Mouse (Mus musculus) adrenal gland, adult 8-10 months (tissue): Measurements from ENCODE around the gene Metap2. TPM values are rescaled to one million over a fixed set of nuclear protein-coding genes. Genes with fewer than 3 reads are reported as not detected.
"Not testable (repeated sequence)": the region's sequence is repeated elsewhere in the genome, so short reads cannot be mapped to it uniquely, and the experiment has no call there.

Experiments
- DNase-seq: peaks from one replicate; pipeline ENCODE4 v3.0.0; 2022
- total RNA-seq, 4 experiments: library from RNA; stranded (reverse); gene quantifications; 2 replicates each; pipeline ENCODE4 v1.2.4; 2022

Gene Metap2
- total RNA-seq, 4 experiments from 2014 or later = 159 to 224 (median 194) TPM

DNA sequence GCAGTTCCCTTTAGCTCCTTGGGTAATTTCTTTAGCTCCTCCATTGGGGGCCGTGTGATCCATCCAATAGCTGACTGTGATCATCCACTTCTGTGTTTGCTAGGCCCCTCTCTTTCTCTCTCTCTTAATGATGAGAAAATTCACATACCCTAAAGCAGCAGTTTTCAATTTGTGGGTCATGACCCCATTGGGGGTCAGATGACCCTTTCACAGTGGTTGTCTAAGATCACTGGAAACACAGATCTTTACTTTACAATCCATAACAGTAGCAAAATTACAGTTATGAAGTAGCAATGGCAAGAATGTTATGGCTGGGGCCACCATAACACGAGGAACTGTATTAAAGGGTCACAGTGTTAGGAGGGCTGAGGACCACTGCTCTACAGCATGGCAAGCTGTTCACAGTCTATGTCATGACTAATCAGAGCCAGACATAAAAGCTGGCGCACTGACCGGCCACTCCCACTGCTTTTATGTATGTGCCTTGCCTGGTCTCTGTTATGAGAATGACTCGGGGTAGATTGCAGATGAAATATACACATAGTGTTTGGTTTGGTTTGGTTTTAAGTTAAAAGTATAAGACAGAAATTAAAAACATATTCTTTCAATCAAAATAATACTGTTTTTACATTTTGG is 13.0 kb upstream of the Metap2 start:
- no peak for DNase-seq

DNA sequence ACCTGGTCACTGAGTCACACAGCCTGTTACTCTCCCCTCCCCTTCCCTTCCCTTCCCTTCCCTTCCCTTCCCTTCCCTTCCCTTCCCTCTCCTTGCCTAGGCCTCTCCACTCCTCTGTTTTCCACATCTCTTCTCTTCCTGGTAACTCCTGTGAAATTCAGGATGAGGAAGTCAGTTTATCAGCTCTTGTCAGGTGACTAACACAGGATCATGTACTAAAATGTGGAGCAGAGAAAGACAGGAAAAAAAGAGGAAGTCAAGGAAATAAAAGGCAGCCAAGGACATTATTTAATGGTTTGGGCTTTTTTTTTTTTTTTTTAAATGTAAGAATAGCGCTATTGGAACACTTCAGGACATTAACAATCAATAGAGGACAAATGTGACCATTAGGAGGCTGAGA is 12.1 kb upstream of the Metap2 start:
- no peak for DNase-seq

DNA sequence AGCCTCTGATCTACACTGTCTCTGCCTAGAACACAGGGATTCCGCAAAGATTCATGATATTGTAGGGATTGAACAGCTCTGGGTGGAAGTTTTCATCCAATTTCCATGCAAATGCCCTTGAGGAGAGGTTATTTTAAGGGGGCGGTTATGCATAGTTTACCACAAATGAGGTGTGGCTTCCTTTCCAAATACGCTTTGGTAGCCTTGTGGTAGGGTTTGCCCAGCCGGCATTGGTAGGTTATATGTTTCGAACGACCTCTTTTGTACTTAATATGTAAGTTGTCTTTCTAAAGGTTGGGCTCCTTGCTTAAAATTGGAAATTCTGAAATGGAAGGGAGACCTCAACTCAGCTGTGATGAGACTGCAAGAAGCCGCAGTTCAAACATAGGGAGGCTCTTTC is 11.6 kb upstream of the Metap2 start:
- DNase-seq = no peak

DNA sequence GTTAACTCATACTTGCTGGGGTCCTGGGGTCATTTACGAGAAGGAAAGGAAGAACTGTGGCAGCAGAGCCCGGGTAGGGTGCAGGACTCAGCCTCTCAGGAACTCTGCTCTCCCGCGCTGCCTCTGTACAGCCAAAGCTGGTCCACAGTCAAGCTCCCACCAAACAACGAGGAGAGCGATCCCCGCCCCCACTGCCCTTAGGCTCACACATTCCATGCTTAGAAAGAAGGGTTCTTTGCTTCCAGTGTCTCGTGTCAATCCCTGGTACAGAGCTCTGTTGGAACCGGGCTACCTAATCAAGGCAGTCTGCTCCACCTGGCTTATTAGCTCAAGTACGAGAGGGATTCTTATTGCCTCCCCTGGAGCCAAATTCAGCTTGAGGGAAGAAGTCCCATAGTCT is 10.5 kb upstream of the Metap2 start:
- no peak for DNase-seq

DNA sequence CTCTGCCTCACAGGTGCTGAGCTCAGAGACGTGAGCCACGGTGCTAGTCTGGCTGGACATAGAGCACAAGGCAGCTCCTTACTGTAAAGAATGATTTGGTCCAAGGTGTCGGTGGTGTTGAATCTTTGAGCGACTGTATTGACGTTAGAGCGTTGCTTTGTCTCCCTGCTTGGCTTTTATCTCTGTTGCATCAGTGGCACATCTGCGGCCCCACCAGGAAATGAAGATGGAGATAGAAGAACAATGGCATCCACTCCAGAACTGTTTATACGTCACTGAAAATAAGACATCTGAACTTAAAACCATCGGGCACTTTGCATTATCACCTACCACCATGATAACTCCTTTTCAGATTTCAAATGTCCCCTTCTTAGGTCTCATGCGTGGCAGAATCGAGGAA is 3.0 kb upstream of the Metap2 start:
- no peak for DNase-seq

DNA sequence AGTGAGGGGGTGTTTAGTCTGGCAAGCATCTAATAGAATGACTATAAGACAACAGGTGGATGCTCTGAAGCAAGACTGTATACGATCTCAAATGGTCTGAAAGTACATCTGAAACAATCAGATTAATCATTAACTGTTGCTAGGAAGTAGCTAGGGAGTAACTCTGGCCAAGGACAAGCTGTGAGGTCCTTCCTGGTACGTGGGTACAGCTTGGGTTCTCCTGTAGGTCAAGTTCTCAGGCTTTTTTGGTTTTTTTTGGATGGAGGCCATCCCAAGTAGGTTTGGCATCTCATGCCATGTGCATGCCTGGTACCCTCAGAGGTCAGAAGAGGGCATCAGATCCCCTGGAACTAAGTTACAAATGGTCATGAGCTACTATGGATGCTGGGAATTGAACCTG is 2.4 kb upstream of the Metap2 start:
- no peak for DNase-seq

DNA sequence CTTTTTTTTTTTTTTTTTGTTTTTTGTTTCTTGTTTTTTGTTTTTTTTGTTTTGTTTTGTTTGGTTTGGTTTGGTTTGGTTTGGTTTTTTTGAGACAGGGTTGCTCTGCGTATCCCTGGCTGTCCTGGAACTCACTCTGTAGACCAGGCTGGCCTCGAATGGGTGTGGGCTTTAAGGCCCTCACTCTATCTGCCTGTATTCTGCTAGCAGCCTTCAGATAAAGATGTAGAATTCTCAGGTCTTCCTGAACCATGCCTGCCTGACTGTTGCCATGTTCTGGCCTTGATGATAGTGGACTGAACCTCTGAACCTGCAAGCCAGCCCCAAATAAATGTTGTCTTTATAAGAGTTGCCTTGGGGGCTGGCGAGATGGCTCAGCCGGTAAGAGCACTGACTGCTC is 4.3 kb downstream of the Metap2 start:
- DNase-seq = no peak

DNA sequence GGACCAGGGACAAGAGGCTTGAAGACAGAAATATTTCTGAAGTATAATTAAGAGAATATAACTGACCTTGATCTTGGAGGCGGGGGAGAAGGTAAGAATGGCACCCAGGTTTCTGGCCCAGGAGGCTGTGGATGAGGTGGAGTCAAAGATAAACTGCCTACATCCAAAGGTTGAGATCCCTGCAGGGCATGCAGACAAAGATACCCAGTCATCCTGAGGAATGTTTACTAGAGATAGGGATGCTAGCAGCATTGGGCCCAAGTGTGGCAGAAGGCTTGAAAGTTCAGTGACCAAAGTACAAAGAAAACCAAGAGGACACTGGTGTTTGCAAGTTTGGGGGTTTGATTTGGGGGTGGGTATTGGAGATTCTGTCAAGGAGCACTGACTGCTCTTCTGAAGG is 5.9 kb downstream of the Metap2 start:
- DNase-seq = no peak

DNA sequence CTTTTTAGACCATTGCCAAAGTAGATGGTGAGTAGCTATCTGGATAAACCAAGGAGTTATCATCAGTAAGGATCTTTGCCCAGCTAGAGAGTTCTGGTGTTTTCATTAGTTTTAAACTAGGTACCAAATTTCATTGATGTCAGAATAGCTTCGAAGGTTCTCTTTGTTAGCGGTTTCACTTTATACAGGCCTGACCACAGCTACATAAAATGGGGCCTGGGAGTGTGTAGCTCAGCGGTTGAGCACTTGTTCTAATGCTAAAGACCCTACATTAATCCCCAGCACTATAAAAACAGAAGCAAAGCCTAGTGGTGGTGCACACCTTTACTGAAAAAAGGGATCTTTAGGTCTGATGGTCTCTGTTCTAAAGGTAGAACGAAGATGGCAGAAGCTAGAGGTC is 6.3 kb downstream of the Metap2 start:
- DNase-seq = no peak

DNA sequence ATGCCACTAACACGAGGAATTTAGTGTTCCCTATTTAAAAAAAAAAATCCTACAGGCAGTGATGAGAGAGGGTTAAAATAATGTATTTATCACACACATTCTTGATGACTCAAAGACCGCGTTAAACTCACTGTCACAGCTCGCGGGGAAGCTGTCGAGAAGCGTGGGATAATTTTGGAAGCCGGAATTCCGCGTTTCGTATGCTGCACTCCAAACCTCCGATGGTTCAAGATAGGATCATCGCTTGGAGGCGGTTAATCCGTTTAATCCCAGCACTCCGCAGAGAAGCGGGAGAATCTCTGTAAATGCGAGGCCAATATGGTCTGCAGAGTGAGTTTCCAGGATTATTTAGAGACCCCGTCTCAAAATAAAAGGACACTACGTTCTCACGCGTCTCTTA is 6.9 kb downstream of the Metap2 start:
- no peak for DNase-seq

DNA sequence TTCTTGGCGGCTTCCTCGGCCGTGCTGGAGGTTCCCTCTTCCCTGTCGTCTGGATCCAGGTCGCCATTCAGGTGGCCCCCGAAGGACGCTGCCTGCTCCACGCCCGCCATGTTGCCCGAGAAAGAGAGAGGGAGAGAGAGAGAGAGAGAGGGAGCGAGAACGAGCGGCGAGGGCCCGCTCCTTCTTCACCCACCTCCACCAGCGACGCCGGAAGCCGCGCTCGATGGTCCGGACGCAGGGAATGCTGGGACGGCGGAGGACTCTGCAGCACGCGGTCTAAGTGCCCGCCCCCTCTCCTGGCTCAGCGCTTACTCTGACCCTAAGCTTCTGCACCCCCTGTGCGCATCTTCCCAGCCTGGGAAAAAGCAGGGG is 7.3 kb downstream of the Metap2 start:
- DNase-seq = peak; percentile 82

DNA sequence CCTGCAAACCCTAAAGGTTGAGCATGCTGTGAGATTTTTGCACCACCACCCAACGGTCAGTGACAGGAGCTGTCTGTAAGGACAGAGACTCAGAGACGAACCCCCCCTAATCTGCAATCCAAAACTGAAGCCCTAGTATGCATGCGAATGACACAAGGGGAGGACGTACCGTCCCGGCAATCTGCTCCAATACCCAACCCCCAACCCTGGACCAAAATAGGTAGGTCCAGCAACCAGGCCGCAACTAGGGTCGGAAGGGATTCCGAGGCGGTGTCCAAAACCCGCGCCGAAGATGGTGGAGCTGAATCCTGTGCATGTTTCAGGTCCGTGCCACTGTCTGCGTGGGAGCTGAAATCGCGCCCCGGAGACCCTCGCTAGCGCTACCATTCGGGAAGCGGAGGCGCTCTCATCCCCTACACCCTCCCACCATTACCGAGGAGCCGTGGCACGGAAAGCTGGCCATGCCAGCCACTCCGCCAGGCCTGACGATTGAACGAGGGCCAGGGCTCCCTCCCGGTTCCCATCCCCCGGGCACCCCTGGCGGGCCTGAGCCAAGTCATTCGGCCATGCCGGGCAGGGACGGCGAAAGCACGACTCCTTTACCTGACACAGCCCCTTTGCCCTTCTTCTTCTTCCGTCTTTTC is 7.8 kb downstream of the Metap2 start:
- DNase-seq = peak; percentile 34

DNA sequence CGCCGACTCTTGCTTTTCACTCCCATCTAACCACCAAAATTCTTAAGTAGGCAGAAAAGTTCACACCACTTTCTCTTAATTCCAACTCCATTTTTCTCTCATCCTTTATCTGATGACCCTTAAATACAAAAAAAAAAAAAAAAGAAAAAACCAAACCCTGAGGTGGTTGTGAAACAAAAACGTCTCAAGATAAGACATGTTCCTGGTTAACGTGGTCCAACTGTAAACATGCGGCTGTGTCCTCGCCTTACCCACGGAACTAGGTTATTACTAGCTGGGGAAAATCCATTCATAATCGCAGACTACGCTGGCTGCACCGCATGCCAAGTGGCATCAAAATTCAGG is 8.3 kb downstream of the Metap2 start:
- no peak for DNase-seq

DNA sequence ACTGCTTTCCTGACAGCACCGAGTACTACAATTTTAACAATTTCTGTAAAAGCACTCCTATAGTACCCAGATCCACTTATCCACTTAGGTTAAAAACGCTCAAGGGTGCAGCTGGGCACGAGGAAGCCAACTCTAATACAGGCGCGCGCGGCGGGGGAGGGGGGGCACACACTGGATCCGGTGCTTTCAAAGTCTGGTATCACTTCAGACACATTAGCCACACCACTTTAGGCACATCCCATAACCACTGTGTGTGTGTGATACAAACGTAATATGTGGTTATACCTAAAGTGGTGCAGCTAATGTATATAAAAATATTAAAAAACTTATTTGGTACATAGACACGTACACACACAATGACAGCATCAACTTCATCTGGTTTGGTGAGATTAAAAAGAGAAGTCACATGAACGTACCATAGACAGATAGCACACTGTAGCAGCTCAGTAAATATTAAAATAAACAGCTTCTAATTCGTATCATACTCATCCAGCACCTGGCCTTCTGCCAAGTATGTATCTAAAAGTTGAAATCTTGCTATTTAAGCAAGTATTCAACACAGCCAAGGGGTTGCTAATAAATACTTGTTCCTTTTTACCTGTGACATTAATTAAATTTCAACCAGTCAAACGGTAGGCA is 10.9 kb downstream of the Metap2 start:
- DNase-seq = no peak

DNA sequence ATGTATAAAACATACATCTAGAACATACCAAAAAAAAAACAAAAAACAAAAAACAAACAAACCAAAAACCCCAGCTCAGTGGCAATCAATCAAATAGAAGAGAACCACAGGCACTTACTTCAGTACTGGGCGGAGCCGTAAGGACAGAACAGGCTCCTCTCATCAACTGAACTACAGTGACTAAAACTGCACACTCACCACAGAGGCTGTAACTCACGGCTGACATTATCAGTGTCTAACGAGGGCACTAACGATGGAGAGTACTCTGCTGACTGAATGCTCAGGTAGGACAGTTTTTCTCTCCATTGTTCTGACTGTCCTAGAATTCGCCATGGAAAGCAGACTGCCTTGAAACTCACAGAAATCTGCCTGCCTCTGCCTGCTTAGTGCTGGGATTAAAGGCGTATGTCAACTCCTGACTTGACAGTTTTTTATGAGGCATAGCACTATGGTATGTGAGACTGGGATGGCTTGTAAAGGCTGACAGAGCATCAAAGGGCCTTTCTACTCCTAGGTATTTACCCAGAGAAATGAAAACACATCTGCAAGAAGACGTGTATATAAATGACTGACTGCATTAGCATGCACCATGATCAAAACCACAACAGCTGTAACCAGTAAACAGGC is 14.0 kb downstream of the Metap2 start:
- DNase-seq = no peak

DNA sequence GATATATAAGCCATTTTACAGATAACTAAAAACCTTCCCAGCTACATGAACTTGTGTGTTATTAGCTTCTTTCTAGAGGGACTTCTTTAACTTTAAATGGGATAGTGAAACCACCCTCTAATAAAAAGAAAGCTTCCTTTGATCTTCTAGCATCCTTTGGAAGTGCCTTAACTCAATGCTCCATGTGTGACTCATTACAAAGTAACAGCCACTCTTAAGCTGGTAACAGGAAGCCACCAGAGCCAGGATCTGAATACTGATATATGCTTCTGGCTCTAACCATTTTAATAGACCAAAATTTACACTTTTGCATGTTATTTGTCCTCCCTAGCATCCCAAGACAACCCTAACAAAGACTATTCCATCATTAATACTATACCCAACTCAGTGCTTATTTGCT is 15.0 kb downstream of the Metap2 start:
- DNase-seq = no peak

DNA sequence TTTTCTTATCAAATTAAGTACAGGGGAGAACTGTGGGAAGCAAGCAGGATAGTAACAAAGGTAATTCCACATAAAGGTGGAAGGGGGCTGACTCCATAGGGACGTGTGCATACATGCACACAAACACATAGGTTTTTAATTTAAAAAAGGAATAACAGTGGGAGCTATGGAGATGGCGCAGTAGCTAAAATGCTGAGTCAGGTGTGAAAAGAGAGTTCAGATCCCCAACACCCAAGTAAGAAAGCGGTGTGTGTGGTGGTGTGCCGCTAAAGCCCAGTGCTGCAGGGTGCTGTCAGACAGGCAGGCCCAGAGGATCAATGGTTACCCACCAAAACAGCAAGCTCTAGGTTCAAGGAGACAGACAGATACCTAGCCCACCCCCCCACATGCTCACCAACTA is 18.2 kb downstream of the Metap2 start:
- no peak for DNase-seq

DNA sequence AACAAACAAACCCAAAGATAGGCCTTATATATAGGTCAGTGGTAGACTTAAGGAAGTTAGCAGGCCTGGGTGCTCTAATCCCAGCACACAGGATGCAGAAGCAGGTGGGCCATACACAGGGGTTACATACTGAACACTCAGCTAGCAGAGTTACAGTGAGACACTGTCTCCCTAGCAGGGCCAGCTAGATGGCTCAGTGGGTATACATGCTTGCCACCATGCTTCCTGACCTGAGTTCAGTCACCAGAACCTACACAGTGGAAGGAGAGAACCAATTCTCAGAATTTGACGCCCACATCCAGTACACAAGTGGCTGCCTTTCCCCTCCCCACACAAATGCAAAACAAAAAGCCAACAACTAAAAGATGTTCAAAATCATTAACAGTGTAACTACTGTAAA is 20.1 kb downstream of the Metap2 start:
- DNase-seq = no peak

DNA sequence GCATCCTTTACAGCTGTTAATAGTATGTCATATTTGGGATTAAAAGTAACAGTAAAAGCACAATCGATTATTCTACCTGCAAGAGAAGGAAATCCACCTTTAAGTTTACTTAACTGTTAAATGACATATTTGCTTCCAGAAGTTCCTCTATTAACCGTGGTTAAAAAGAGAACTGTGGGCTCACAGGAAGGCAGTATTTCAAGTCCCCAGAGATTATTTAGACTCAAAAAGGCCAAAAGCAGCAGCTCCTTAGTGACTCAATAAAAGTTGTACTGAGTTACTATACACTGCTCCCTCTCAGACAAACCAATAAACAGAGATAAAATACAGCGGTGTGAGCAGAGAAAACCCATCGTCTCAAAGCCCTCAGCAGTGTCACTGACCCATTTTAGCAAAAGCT is 28.0 kb downstream of the Metap2 start:
- no peak for DNase-seq

DNA sequence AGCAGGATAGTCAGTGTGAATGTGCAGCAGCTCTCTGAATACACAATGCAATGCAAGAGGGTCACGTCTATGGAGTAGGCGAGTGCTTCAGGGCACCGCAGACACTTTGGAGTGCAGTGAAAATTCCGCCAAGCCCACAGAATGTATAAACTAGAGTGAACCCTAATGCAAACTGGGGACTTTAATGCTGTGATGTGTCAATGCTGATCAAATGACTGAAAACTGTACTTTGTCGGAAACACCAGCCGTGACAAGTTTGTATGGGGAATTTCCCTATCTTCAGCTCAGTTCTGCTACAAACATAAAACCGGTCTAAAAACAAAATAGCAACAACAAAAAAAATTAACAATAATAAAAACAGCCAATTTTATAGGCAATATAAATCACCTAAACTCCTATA is 28.5 kb downstream of the Metap2 start:
- no peak for DNase-seq

DNA sequence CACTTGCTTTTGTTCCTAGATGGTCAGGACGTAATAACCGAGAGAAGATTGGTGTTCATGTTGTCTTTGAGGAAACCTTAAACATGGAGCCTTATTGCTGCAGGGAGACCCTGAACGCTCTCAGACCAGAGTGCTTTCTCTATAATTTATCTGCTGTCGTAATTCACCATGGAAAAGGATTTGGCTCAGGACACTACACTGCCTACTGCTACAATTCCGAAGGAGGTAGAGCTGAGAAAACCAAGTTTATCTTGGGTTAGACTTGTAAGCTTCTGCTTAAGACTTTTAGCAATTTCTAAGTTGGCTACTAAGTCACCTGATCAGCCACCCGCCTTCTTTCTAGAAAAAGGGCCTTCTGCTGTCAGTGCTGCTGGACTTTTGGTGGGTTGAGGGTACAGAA is 40.8 kb downstream of the Metap2 start:
- no peak for DNase-seq

DNA sequence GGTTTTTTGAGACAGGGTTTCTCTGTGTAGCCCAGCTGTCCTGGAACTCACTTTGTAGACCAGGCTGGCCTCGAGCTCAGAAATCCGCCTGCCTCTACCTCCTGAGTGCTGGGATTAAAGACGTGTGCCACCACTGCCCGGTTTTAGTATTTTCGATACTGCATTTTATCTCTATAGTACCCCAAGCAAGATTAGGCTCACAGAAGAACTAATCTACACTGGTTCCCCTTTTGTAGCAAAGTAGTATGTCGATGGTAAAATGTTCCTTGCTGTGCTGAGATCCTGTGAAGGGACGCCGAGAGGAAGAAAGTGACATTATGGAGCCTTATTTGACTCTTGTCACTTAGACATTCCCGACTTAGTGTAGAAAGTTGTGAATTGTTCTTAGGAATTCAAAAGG is 41.8 kb downstream of the Metap2 start:
- DNase-seq = no peak

DNA sequence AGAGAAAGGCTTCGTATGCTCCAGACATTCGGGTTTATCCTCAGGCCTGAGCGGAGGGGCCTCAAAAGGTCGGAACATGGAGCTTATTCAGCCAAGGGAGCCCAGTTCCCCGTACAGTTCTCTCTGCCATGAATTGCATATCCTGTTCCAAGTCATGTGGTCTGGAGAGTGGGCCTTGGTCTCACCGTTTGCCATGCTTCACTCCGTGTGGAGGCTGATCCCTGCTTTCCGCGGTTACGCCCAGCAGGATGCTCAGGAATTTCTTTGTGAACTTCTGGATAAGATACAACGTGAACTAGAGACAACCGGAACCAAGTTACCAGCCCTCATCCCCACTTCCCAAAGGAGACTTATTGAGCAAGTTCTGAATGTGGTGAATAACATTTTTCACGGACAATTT is 50.2 kb downstream of the Metap2 start:
- DNase-seq = no peak

DNA sequence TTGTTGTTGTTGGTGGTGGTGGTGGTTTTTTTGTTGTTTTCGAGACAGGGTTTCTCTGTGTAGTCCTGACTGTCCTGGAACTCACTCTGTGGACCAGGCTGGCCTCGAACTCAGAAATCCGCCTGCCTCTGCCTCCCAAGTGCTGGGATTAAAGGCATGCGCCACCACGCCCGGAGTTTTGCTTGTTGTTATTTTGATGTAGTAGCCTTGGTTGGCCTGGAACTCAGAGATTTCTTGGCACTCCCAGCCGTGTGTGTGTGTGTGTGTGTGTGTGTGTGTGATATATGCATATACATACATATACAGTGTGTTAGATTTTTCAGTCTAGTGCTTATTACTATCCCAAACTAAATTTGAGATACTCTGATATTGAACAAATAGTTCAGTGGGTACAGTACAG is 61.8 kb downstream of the Metap2 start:
- not testable (repeated sequence) for DNase-seq
